Mouse (Mus musculus): Measurements from ENCODE around the gene Cadm2. TPM values are rescaled to one million over a fixed set of nuclear protein-coding genes. Genes with fewer than 3 reads are reported as not detected.

Gene Cadm2
- total RNA-seq, 2 experiments from 2014 or later: not detected

- no peak for ATAC-seq (replicated peaks; ENCODE audit: low FRiP score, low TSS enrichment, poor library complexity, severe bottlenecking)
These were observed 434.4 kb downstream of the Cadm2 start for GRCm38 (mm10) chr16:67186322-67186721.

GRCm38 (mm10) chr16:67182958-67183357 lies 437.8 kb downstream of the Cadm2 start:
- ATAC-seq (replicated peaks; ENCODE audit: low FRiP score, low TSS enrichment, poor library complexity, severe bottlenecking): no peak

- ATAC-seq (replicated peaks; ENCODE audit: low FRiP score, low TSS enrichment, poor library complexity, severe bottlenecking): no peak
These were observed 445.3 kb downstream of the Cadm2 start for GRCm38 (mm10) chr16:67175386-67175785.

- no peak for ATAC-seq (replicated peaks; ENCODE audit: low FRiP score, low TSS enrichment, poor library complexity, severe bottlenecking)
These were observed 458.4 kb downstream of the Cadm2 start for GRCm38 (mm10) chr16:67162211-67162790.

GRCm38 (mm10) chr16:67124811-67125210 lies 495.9 kb downstream of the Cadm2 start:
- no peak for ATAC-seq (replicated peaks; ENCODE audit: low FRiP score, low TSS enrichment, poor library complexity, severe bottlenecking)

- no peak for ATAC-seq (replicated peaks; ENCODE audit: low FRiP score, low TSS enrichment, poor library complexity, severe bottlenecking)
These were observed 498.2 kb downstream of the Cadm2 start for GRCm38 (mm10) chr16:67122532-67122931.

- no peak for ATAC-seq (replicated peaks; ENCODE audit: low FRiP score, low TSS enrichment, poor library complexity, severe bottlenecking)
These were observed 498.9 kb downstream of the Cadm2 start for GRCm38 (mm10) chr16:67121781-67122180.

GRCm38 (mm10) chr16:67106478-67107061 lies 514.1 kb downstream of the Cadm2 start:
- ATAC-seq (replicated peaks; ENCODE audit: low FRiP score, low TSS enrichment, poor library complexity, severe bottlenecking): no peak

GRCm38 (mm10) chr16:67096706-67097105 lies 524.0 kb downstream of the Cadm2 start:
- no peak for ATAC-seq (replicated peaks; ENCODE audit: low FRiP score, low TSS enrichment, poor library complexity, severe bottlenecking)

- no peak for ATAC-seq (replicated peaks; ENCODE audit: low FRiP score, low TSS enrichment, poor library complexity, severe bottlenecking)
These were observed 524.8 kb downstream of the Cadm2 start for GRCm38 (mm10) chr16:67095916-67096315.

- ATAC-seq (replicated peaks; ENCODE audit: low FRiP score, low TSS enrichment, poor library complexity, severe bottlenecking): no peak
These were observed 531.0 kb downstream of the Cadm2 start for GRCm38 (mm10) chr16:67089747-67090146.

GRCm38 (mm10) chr16:67079318-67079717 lies 541.4 kb downstream of the Cadm2 start:
- ATAC-seq (replicated peaks; ENCODE audit: low FRiP score, low TSS enrichment, poor library complexity, severe bottlenecking): no peak

GRCm38 (mm10) chr16:67076169-67076895 lies 544.4 kb downstream of the Cadm2 start:
- ATAC-seq (replicated peaks; ENCODE audit: low FRiP score, low TSS enrichment, poor library complexity, severe bottlenecking): no peak

GRCm38 (mm10) chr16:67068461-67068860 lies 552.2 kb downstream of the Cadm2 start:
- no peak for ATAC-seq (replicated peaks; ENCODE audit: low FRiP score, low TSS enrichment, poor library complexity, severe bottlenecking)

- no peak for ATAC-seq (replicated peaks; ENCODE audit: low FRiP score, low TSS enrichment, poor library complexity, severe bottlenecking)
These were observed 589.8 kb downstream of the Cadm2 start for GRCm38 (mm10) chr16:67030918-67031317.

- no peak for ATAC-seq (replicated peaks; ENCODE audit: low FRiP score, low TSS enrichment, poor library complexity, severe bottlenecking)
These were observed 600.9 kb downstream of the Cadm2 start for GRCm38 (mm10) chr16:67019856-67020255.

- ATAC-seq (replicated peaks; ENCODE audit: low FRiP score, low TSS enrichment, poor library complexity, severe bottlenecking): no peak
These were observed 603.0 kb downstream of the Cadm2 start for GRCm38 (mm10) chr16:67017710-67018109.

- no peak for ATAC-seq (replicated peaks; ENCODE audit: low FRiP score, low TSS enrichment, poor library complexity, severe bottlenecking)
These were observed 617.5 kb downstream of the Cadm2 start for GRCm38 (mm10) chr16:67003161-67003560.

GRCm38 (mm10) chr16:67001707-67002106 lies 619.0 kb downstream of the Cadm2 start:
- ATAC-seq (replicated peaks; ENCODE audit: low FRiP score, low TSS enrichment, poor library complexity, severe bottlenecking): no peak

GRCm38 (mm10) chr16:66997461-66997860 lies 623.2 kb downstream of the Cadm2 start:
- no peak for ATAC-seq (replicated peaks; ENCODE audit: low FRiP score, low TSS enrichment, poor library complexity, severe bottlenecking)

GRCm38 (mm10) chr16:66987741-66988140 lies 633.0 kb downstream of the Cadm2 start:
- no peak for ATAC-seq (replicated peaks; ENCODE audit: low FRiP score, low TSS enrichment, poor library complexity, severe bottlenecking)

All from megakaryocyte-erythroid progenitor cell, adult 5-6 weeks (primary cell).